Mouse (Mus musculus) hindbrain, postnatal 0 days (tissue): ENCODE results near the gene Ermard. TPM values are rescaled to one million over a fixed set of nuclear protein-coding genes. Genes with fewer than 3 reads are reported as not detected.

Source experiments
- ATAC-seq: fragments of 200-750 bp; cut with Nextera tagmentation; 2 replicates; pipeline ENCODE4 v1.8.0; 2017; ENCODE audit warnings: mild to moderate bottlenecking, moderate TSS enrichment, moderate library complexity
- DNase-seq: peaks from one replicate; pipeline ENCODE4 v3.0.0-alpha.2; 2015; ENCODE audit warnings: low spot score
- H3K27ac ChIP-seq: fragments of 300-500 bp; sonication (generic); 2 replicates; pipeline ENCODE4 v1.5.1; 2014; ENCODE audit warnings: mild to moderate bottlenecking
- H3K27me3 ChIP-seq: fragments of 300-500 bp; sonication (generic); 2 replicates; pipeline ENCODE4 v1.6.1; 2014; ENCODE audit warnings: low read length, mixed read lengths; ENCODE audit not compliant: insufficient read depth
- H3K36me3 ChIP-seq: fragments of 300-500 bp; sonication (generic); 2 replicates; pipeline ENCODE4 v1.6.1; 2014; ENCODE audit warnings: low read length, mixed read lengths; ENCODE audit not compliant: insufficient read depth
- H3K4me1 ChIP-seq: fragments of 300-500 bp; sonication (generic); 2 replicates; pipeline ENCODE4 v1.6.1; 2014; ENCODE audit warnings: antibody characterized with exemption, low read length, mixed read lengths; ENCODE audit not compliant: insufficient read depth
- H3K4me2 ChIP-seq: fragments of 300-500 bp; sonication (generic); 2 replicates; pipeline ENCODE4 v1.6.1; 2014; ENCODE audit warnings: low read depth, mild to moderate bottlenecking, low read length, moderate library complexity, mixed read lengths
- H3K4me3 ChIP-seq: fragments of 300-500 bp; sonication (generic); 2 replicates; pipeline ENCODE4 v1.5.1; 2014; ENCODE audit warnings: low read length
- H3K9ac ChIP-seq: fragments of 300-500 bp; sonication (generic); replicated peaks from 2 replicates; pipeline ENCODE4 v1.6.1; 2014; ENCODE audit warnings: mild to moderate bottlenecking, low read length, moderate library complexity, mixed read lengths
- H3K9me3 ChIP-seq: fragments of 300-500 bp; sonication (generic); 2 replicates; pipeline ENCODE4 v1.6.1; 2016; ENCODE audit warnings: low read length, mixed read lengths
- CTCF ChIP-seq: IDR thresholded peaks from 2 replicates; pipeline ENCODE4 v1.5.1; 2016; ENCODE audit warnings: antibody characterized with exemption, control low read depth, low read depth
- WGBS: fragments of 180-500 bp; shearing (Covaris S2); extraction: QIAGEN DNeasy Blood & Tissue Kit; methylation state at CpG from one replicate; pipeline ENCODE4 v1.1.7; 2014; 5-methylcytosine and 5-hydroxymethylcytosine counted together
- polyA plus RNA-seq: library from polyadenylated mRNA; unstranded; fragments of >200 nt; fragmentation: Nextera tagmentation; extraction: Ambion mirVana; gene quantifications from 2 replicates; pipeline ENCODE4 v1.2.1, GENCODE M21; 2015
- total RNA-seq: library from RNA; depleted of rRNA; stranded (reverse); fragments of >200 nt; gene quantifications from 2 replicates; pipeline ENCODE4 v1.2.3, GENCODE M21; 2014

Ermard gene
- total and polyA plus RNA-seq, 2 experiments from 2014 or later, result 37.8 to 54.0 TPM

- no peak overlapping the region for H3K4me2 ChIP-seq
- no peaks in the 10 kb centered on the region for H3K9me3 ChIP-seq
- ATAC-seq (peak; percentile 58), DNase-seq (peak; percentile 23)
- H3K27me3 ChIP-seq, result no peaks in the 10 kb centered on the region; the same call in 1 of the 2 replicates
- no peaks in the 10 kb centered on the region; the same call in 1 of the 2 replicates for H3K4me1 ChIP-seq
- 31% methylated on average over 2 of the region's 2 CpGs for WGBS
- no peak overlapping the region for H3K9ac ChIP-seq
- no peak overlapping the region for H3K4me3 ChIP-seq
- H3K27ac ChIP-seq, result no peak overlapping the region; the same call in 1 of the 2 replicates
- no peak for TF ChIP-seq CTCF
- no peaks in the 10 kb centered on the region for H3K36me3 ChIP-seq
Observed at GRCm38 (mm10) chr17:15088166-15088565, 47.2 kb downstream of the Ermard start.

- TF ChIP-seq CTCF, result no peak
- no peaks in the 10 kb centered on the region for H3K36me3 ChIP-seq
- no peaks in the 10 kb centered on the region for H3K9me3 ChIP-seq
- peak; percentile 90 for ATAC-seq
- no peaks in the 10 kb centered on the region; the same call in 1 of the 2 replicates for H3K27me3 ChIP-seq
- H3K4me2 ChIP-seq, result 0 out of 2 replicates have a peak overlapping the region, but pooled peaks have one; percentile 1
- H3K4me3 ChIP-seq, result no peak overlapping the region
- H3K9ac ChIP-seq, result no peak overlapping the region
- H3K4me1 ChIP-seq, result no peaks in the 10 kb centered on the region; the same call in 1 of the 2 replicates
- peak; percentile 84 for DNase-seq
- H3K27ac ChIP-seq, result peak overlapping the region; percentile 22; the same call in 1 of the 2 replicates
- 19% methylated on average over 8 of the region's 8 CpGs for WGBS
Observed at GRCm38 (mm10) chr17:15088591-15089001, 47.6 kb downstream of the Ermard start.

DNA sequence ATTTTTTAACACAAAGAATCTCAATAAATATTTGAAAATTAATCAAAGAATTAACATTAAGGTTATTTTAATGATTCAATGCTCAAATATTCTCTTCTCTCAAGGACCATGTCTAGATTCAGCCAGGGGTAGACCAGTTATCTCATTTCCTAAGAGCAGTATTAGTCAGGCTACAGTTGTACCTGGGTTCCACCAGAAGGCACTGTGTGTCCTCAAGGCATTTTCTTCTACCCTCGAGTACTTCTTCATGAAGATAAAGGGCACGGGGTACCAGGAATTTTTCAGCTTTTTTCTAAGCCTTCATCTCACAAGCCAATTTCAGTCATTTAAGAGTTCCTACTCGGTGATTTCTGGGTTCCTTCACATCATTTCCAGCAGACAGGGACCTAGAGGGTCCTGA lies 50.7 kb downstream of the Ermard start:
- H3K4me1 ChIP-seq, result no peaks in the 10 kb centered on the region
- no peak overlapping the region for H3K4me2 ChIP-seq
- WGBS, result 85% methylated on average over 3 of the region's 3 CpGs
- no peaks in the 10 kb centered on the region; the same call in 1 of the 2 replicates for H3K27me3 ChIP-seq
- ATAC-seq (no peak), DNase-seq (no peak)
- no peak overlapping the region for H3K9ac ChIP-seq
- no peaks in the 10 kb centered on the region for H3K9me3 ChIP-seq
- no peak overlapping the region for H3K27ac ChIP-seq
- TF ChIP-seq CTCF, result no peak
- H3K36me3 ChIP-seq, result no peaks in the 10 kb centered on the region
- H3K4me3 ChIP-seq, result no peak overlapping the region

- no peaks in the 10 kb centered on the region for H3K36me3 ChIP-seq
- H3K9me3 ChIP-seq, result no peaks in the 10 kb centered on the region
- TF ChIP-seq CTCF, result no peak
- no peak overlapping the region for H3K4me2 ChIP-seq
- H3K4me1 ChIP-seq, result no peaks in the 10 kb centered on the region
- H3K4me3 ChIP-seq, result no peak overlapping the region
- H3K27ac ChIP-seq, result no peak overlapping the region
- H3K27me3 ChIP-seq, result no peaks in the 10 kb centered on the region; the same call in 1 of the 2 replicates
- WGBS, result 39% methylated on average over 3 of the region's 3 CpGs
- ATAC-seq (no peak), DNase-seq (no peak)
- no peak overlapping the region for H3K9ac ChIP-seq
Observed at GRCm38 (mm10) chr17:15093523-15093922, 52.5 kb downstream of the Ermard start.

DNA sequence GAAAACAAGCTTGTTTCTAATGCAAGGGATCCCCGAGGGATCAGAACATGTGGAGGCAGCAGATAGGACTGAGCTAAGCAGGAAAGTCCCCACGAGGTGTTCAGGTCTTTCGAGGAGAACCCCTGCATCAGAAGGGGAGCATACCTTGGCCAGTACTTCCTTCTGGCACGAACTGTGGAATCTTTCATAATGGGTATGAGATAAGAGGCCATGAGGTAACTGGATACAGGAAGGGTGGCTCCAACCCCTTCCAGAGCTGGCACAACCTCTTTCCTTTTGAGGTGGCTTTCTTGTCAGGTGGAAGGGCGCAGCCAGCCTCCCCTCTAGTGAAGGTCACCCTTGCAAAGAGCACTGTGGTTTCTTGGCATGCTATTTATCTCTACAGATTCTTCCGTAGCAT lies 55.8 kb downstream of the Ermard start:
- WGBS, result 82% methylated on average over 6 of the region's 6 CpGs
- DNase-seq (no peak), ATAC-seq (no peak)
- H3K9ac ChIP-seq, result no peak overlapping the region
- H3K4me3 ChIP-seq, result no peak overlapping the region
- no peaks in the 10 kb centered on the region for H3K4me1 ChIP-seq
- no peaks in the 10 kb centered on the region; the same call in 1 of the 2 replicates for H3K27me3 ChIP-seq
- no peaks in the 10 kb centered on the region for H3K9me3 ChIP-seq
- no peaks in the 10 kb centered on the region for H3K36me3 ChIP-seq
- H3K27ac ChIP-seq, result no peak overlapping the region
- H3K4me2 ChIP-seq, result no peak overlapping the region
- no peak for TF ChIP-seq CTCF

- H3K4me2 ChIP-seq, result no peak overlapping the region
- 80% methylated on average over 1 of the region's 1 CpGs for WGBS
Observed at GRCm38 (mm10) chr17:15098677-15099076, 57.7 kb downstream of the Ermard start.

GRCm38 (mm10) chr17:15101355-15101754 lies 60.3 kb downstream of the Ermard start:
- TF ChIP-seq CTCF, result no peak
- Histone ChIP-seq H3K4me1 (no peaks in the 10 kb centered on the region), H3K4me2 (no peak overlapping the region), H3K4me3 (no peak overlapping the region), H3K9ac (no peak overlapping the region), H3K27me3 (0 out of 2 replicates have a peak, but pooled peaks cover 3% of the 10 kb centered on the region), H3K36me3 (no peaks in the 10 kb centered on the region), H3K27ac (no peak overlapping the region), H3K9me3 (no peaks in the 10 kb centered on the region)
- DNase-seq (peak; percentile 50), ATAC-seq (peak; percentile 82; the same call in 1 of the 2 replicates)
- 56% methylated on average over 4 of the region's 4 CpGs for WGBS

More at GRCm38 (mm10) chr17:15098677-15099076, 57.7 kb downstream of the Ermard start:
- 0 out of 2 replicates have a peak, but pooled peaks cover 3% of the 10 kb centered on the region for H3K27me3 ChIP-seq
- no peak for ATAC-seq
- no peaks in the 10 kb centered on the region for H3K4me1 ChIP-seq
- no peak overlapping the region for H3K4me3 ChIP-seq
- no peak overlapping the region for H3K27ac ChIP-seq
- no peaks in the 10 kb centered on the region for H3K36me3 ChIP-seq
- H3K9me3 ChIP-seq, result no peaks in the 10 kb centered on the region
- no peak for DNase-seq
- H3K9ac ChIP-seq, result no peak overlapping the region
- TF ChIP-seq CTCF, result no peak
